In the genomic region with DNA sequence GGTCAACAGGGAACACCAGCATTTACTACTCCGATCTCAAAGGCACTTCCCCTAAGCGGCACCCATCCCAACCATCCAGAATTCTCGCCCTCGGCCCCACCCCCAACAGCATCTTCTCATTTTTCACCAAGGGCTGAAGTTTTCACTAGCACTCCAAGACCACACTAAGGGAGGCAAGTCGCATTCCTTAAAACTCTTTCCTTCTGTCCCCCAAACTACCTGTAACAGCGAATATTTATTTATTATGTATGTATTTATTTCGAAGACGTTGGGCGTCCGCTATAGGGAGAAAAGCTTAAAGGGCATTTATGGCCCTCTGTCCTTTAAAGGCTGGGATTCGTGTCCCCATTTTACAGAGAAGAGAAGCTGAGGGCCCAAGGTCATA, we compare ENCODE assay signal across 8 mouse cellular contexts. TPM values are rescaled to one million over a fixed set of nuclear protein-coding genes. Genes with fewer than 3 reads are reported as not detected.
A peak's percentile ranks its signal among the peaks of the same experiment; 100 is the strongest.
DNase-seq lines count a peak whose midpoint lies in the region; ATAC-seq and TF ChIP-seq lines count a peak whose summit lies in the region.

No protein-coding gene starts in this region.

- peak overlapping the region; percentile 93; the same call in 1 of the 2 replicates for H3K27ac ChIP-seq in bone marrow, adult 2 months (ENCODE audit: control insufficient read depth, insufficient read depth, low read depth, low read length, poor library complexity)
- 0 out of 2 replicates have a peak overlapping the region, but pooled peaks have one; percentile 77 for H3K27ac ChIP-seq in intestine, embryonic 16.5 days (ENCODE audit: low read length)

- no peaks in the 10 kb centered on the region for H3K36me3 ChIP-seq in intestine, embryonic 16.5 days (ENCODE audit: control insufficient read depth, insufficient read depth, low read length)

- intact Hi-C loops in gastrocnemius, postnatal 14 days (cut with DNase I; ENCODE audit: low total_unique reads), result no loop called here

- H3K4me2 ChIP-seq in intestine, embryonic 16.5 days (ENCODE audit: low read depth, low read length), result peak overlapping the region; percentile 90

- no peak for TF ChIP-seq POLR2A in bone marrow, adult 2 months (IDR thresholded peaks at IDR 0.05; ENCODE audit: borderline replicate concordance, control insufficient read depth, low read depth, low read length)

- DNase-seq in lung, adult 18-20 months, result peak; percentile 67 to 72
- DNase-seq in lung, postnatal 25 days (ENCODE audit: low spot score), result no peak
- peak; percentile 60 for DNase-seq in gastrocnemius, postnatal 14 days
- DNase-seq in lung, postnatal 4 days, result peak; percentile 46 to 56
- DNase-seq in T-cell, adult 2 months (ENCODE audit: low spot score), result no peak

- peaks cover 4% of the 10 kb centered on the region for H3K4me1 ChIP-seq in bone marrow, adult 2 months (ENCODE audit: control insufficient read depth, insufficient read depth, low read length)
- peaks cover 32% of the 10 kb centered on the region for H3K4me1 ChIP-seq in intestine, embryonic 16.5 days (ENCODE audit: control insufficient read depth, insufficient read depth, low read length)

- ATAC-seq in intestine, embryonic 16.5 days, result no peak
- ATAC-seq in monocyte, adult 5-6 weeks (replicated peaks; ENCODE audit: insufficient number of reproducible peaks, low FRiP score, low TSS enrichment, poor library complexity, severe bottlenecking), result no peak

- peak overlapping the region; percentile 89 for H3K9ac ChIP-seq in intestine, embryonic 16.5 days (ENCODE audit: low read depth, low read length)

- WGBS in bone marrow, adult 2 months, result 10% methylated on average over 11 of the region's 11 CpGs
- 11% methylated on average over 11 of the region's 11 CpGs for WGBS in intestine, embryonic 16.5 days

- no peaks in the 10 kb centered on the region for H3K27me3 ChIP-seq in intestine, embryonic 16.5 days (replicated peaks; ENCODE audit: control insufficient read depth, insufficient read depth, low read length)

- H3K4me3 ChIP-seq in bone marrow, adult 2 months (replicated peaks; ENCODE audit: control insufficient read depth, low read depth, low read length), result peak overlapping the region; percentile 74
- peak overlapping the region; percentile 83 for H3K4me3 ChIP-seq in intestine, embryonic 16.5 days (ENCODE audit: low read length)

- no peaks in the 10 kb centered on the region for H3K9me3 ChIP-seq in intestine, embryonic 16.5 days (ENCODE audit: control insufficient read depth, low read length)

- no peak for TF ChIP-seq CTCF in bone marrow, adult 2 months (IDR thresholded peaks at IDR 0.05; ENCODE audit: control insufficient read depth, insufficient read depth, low read length)

RNA-seq across cellular contexts. Expression of a gene that starts 1.0 kb away (rescaled TPM):
- 3.7 and 5.7 TPM in 2 replicates for polyA plus RNA-seq in bone marrow, adult 2 months (2011; ENCODE audit: insufficient read depth, insufficient read length, low replicate concordance, missing spikeins)
- total RNA-seq in gastrocnemius, postnatal 14 days (2021), result 10 to 100 TPM; 15.0 to 17.6 TPM
- 7.2 and 8.1 TPM in 2 replicates for polyA plus RNA-seq in intestine, embryonic 16.5 days (2015; fragmentation: Nextera tagmentation; extraction: Ambion mirVana)
- 107 to 198 TPM (median 140 TPM) in 3 replicates for total RNA-seq in monocyte, adult 5-6 weeks (2017)

Comparison
In these comparisons a context has a peak if more than half of its experiments do, and no peak if none do; other contexts are left out.
1. DNase-seq: peak in lung, adult 18-20 months (2 of 2), gastrocnemius, postnatal 14 days (single experiment) and lung, postnatal 4 days (2 of 2); none in lung, postnatal 25 days (single experiment) and T-cell, adult 2 months (single experiment).